Mouse (Mus musculus) stomach, embryonic 14.5 days (tissue): Measurements from ENCODE around the gene Gm9918. TPM values are rescaled to one million over a fixed set of nuclear protein-coding genes. Genes with fewer than 3 reads are reported as not detected.
A peak's percentile ranks its signal among the peaks of the same experiment; 100 is the strongest.

ENCODE experiments used
- ATAC-seq: fragments of 200-750 bp; cut with Nextera tagmentation; 2 replicates; pipeline ENCODE4 v1.8.0; 2017; ENCODE audit warnings: low read depth, moderate TSS enrichment; ENCODE audit not compliant: insufficient number of reproducible peaks, insufficient read depth, low FRiP score
- H3K27ac ChIP-seq: fragments of 300-500 bp; sonication (generic); 2 replicates; pipeline ENCODE4 v1.5.1; 2014; ENCODE audit warnings: mild to moderate bottlenecking, low read length, moderate library complexity, mixed read lengths
- H3K27me3 ChIP-seq: fragments of 300-500 bp; sonication (generic); 2 replicates; pipeline ENCODE4 v1.6.1; 2014; ENCODE audit warnings: low read length, control low read depth, mixed read lengths; ENCODE audit not compliant: control insufficient read depth, insufficient read depth
- H3K36me3 ChIP-seq: fragments of 300-500 bp; sonication (generic); 2 replicates; pipeline ENCODE4 v1.6.1; 2014; ENCODE audit warnings: mild to moderate bottlenecking, control low read depth, low read length, moderate library complexity, mixed read lengths; ENCODE audit not compliant: control insufficient read depth, insufficient read depth
- H3K4me1 ChIP-seq: fragments of 300-500 bp; sonication (generic); 2 replicates; pipeline ENCODE4 v1.6.1; 2014; ENCODE audit warnings: low read length, control low read depth, mixed read lengths; ENCODE audit not compliant: control insufficient read depth, insufficient read depth
- H3K4me2 ChIP-seq: fragments of 300-500 bp; sonication (generic); replicated peaks from 2 replicates; pipeline ENCODE4 v1.6.1; 2014; ENCODE audit warnings: low read depth, low read length, control low read depth
- H3K4me3 ChIP-seq: fragments of 300-500 bp; sonication (generic); 2 replicates; pipeline ENCODE4 v1.5.1; 2014; ENCODE audit warnings: low read depth, low read length, control low read depth
- H3K9ac ChIP-seq: fragments of 300-500 bp; sonication (generic); replicated peaks from 2 replicates; pipeline ENCODE4 v1.6.1; 2014; ENCODE audit warnings: low read depth, mild to moderate bottlenecking, control low read depth, low read length, moderate library complexity, mixed read lengths
- H3K9me3 ChIP-seq: fragments of 300-500 bp; sonication (generic); 2 replicates; pipeline ENCODE4 v1.6.1; 2016; ENCODE audit warnings: low read depth, low read length, control low read depth; ENCODE audit not compliant: control insufficient read depth
- WGBS: fragments of 180-500 bp; shearing (Covaris S2); extraction: QIAGEN DNeasy Blood & Tissue Kit; methylation state at CpG from one replicate; pipeline ENCODE4 v1.1.7; 2014; 5-methylcytosine and 5-hydroxymethylcytosine counted together
- polyA plus RNA-seq: library from polyadenylated mRNA; unstranded; fragments of >200 nt; fragmentation: Nextera tagmentation; extraction: Ambion mirVana; gene quantifications from 2 replicates; pipeline ENCODE4 v1.2.1, GENCODE M21; 2014

Gene Gm9918
- polyA plus RNA-seq, 1 experiment from 2014 or later = 0.36 TPM

- ATAC-seq = no peak
- peak overlapping the region; percentile 10; the same call in 1 of the 2 replicates for H3K4me3 ChIP-seq
Observed at GRCm38 (mm10) chr15:102248812-102249191, 21.6 kb upstream of the Gm9918 start.

GRCm38 (mm10) chr15:102249251-102249691 lies 21.1 kb upstream of the Gm9918 start:
- H3K4me3 ChIP-seq = peak overlapping the region; percentile 10; the same call in 1 of the 2 replicates
- no peaks in the 10 kb centered on the region for H3K9me3 ChIP-seq
- 2% methylated on average over 12 of the region's 13 CpGs for WGBS
- H3K4me1 ChIP-seq = peaks cover 35% of the 10 kb centered on the region
- H3K27ac ChIP-seq = peak overlapping the region; percentile 99
- H3K4me2 ChIP-seq = peak overlapping the region; percentile 64
- no peak overlapping the region; the same call in 1 of the 2 replicates for H3K9ac ChIP-seq
- ATAC-seq = no peak
- H3K36me3 ChIP-seq = peaks cover 5% of the 10 kb centered on the region; the same call in 1 of the 2 replicates
- no peaks in the 10 kb centered on the region for H3K27me3 ChIP-seq

More at GRCm38 (mm10) chr15:102248812-102249191, 21.6 kb upstream of the Gm9918 start:
- Histone ChIP-seq H3K36me3 (peaks cover 5% of the 10 kb centered on the region; the same call in 1 of the 2 replicates), H3K27me3 (no peaks in the 10 kb centered on the region), H3K27ac (peak overlapping the region; percentile 99), H3K9me3 (no peaks in the 10 kb centered on the region), H3K9ac (no peak overlapping the region), H3K4me1 (peaks cover 39% of the 10 kb centered on the region), H3K4me2 (peak overlapping the region; percentile 64)
- 10% methylated on average over 3 of the region's 3 CpGs for WGBS

- H3K9ac ChIP-seq = no peak overlapping the region
- peak overlapping the region; percentile 99 for H3K27ac ChIP-seq
- no peak for ATAC-seq
- H3K9me3 ChIP-seq = no peaks in the 10 kb centered on the region
- H3K4me1 ChIP-seq = peaks cover 29% of the 10 kb centered on the region
- H3K4me2 ChIP-seq = peak overlapping the region; percentile 64; the same call in 1 of the 2 replicates
- H3K27me3 ChIP-seq = no peaks in the 10 kb centered on the region
- peaks cover 5% of the 10 kb centered on the region; the same call in 1 of the 2 replicates for H3K36me3 ChIP-seq
- H3K4me3 ChIP-seq = no peak overlapping the region
- WGBS = 36% methylated on average over 9 of the region's 9 CpGs
Observed at GRCm38 (mm10) chr15:102249967-102250366, 20.4 kb upstream of the Gm9918 start.

GRCm38 (mm10) chr15:102250521-102250920 lies 19.8 kb upstream of the Gm9918 start:
- Histone ChIP-seq H3K27ac (peak overlapping the region; percentile 99; the same call in 1 of the 2 replicates), H3K9ac (no peak overlapping the region), H3K36me3 (peaks cover 5% of the 10 kb centered on the region; the same call in 1 of the 2 replicates), H3K4me1 (peaks cover 29% of the 10 kb centered on the region), H3K4me2 (no peak overlapping the region), H3K4me3 (no peak overlapping the region), H3K9me3 (no peaks in the 10 kb centered on the region), H3K27me3 (no peaks in the 10 kb centered on the region)
- ATAC-seq = no peak
- 58% methylated on average over 5 of the region's 5 CpGs for WGBS

GRCm38 (mm10) chr15:102255547-102256255 lies 14.7 kb upstream of the Gm9918 start:
- H3K9me3 ChIP-seq = no peaks in the 10 kb centered on the region
- no peaks in the 10 kb centered on the region for H3K27me3 ChIP-seq
- H3K27ac ChIP-seq = peak overlapping the region; percentile 83; the same call in 1 of the 2 replicates
- ATAC-seq = no peak
- peaks cover 31% of the 10 kb centered on the region for H3K4me1 ChIP-seq
- 47% methylated on average over 14 of the region's 14 CpGs for WGBS
- peak overlapping the region; percentile 17; the same call in 1 of the 2 replicates for H3K4me3 ChIP-seq
- H3K36me3 ChIP-seq = peaks cover 5% of the 10 kb centered on the region; the same call in 1 of the 2 replicates
- H3K4me2 ChIP-seq = peak overlapping the region; percentile 76
- no peak overlapping the region; the same call in 1 of the 2 replicates for H3K9ac ChIP-seq

GRCm38 (mm10) chr15:102256431-102257201 lies 13.7 kb upstream of the Gm9918 start:
- Histone ChIP-seq H3K4me1 (peaks cover 30% of the 10 kb centered on the region), H3K27ac (peak overlapping the region; percentile 83)
- 10% methylated on average over 22 of the region's 22 CpGs for WGBS

GRCm38 (mm10) chr15:102257202-102258075 lies 12.9 kb upstream of the Gm9918 start, which contains the start of gene Rarg:
Gene Rarg (minus strand): TSS chr15:102257517.
- Histone ChIP-seq H3K9ac (peak within 1 kb of the TSS; percentile 43), H3K4me2 (peak within 1 kb of the TSS; percentile 76), H3K27me3 (no peaks in the 10 kb centered on the region), H3K27ac (peak within 1 kb of the TSS; percentile 83), H3K4me3 (peak within 1 kb of the TSS; percentile 64), H3K4me1 (peaks cover 30% of the 10 kb centered on the region), H3K36me3 (peaks cover 3% of the 10 kb centered on the region; the same call in 1 of the 2 replicates), H3K9me3 (no peaks in the 10 kb centered on the region)
- peak; percentile 53; the same call in 1 of the 2 replicates for ATAC-seq
- WGBS = 3% methylated on average over 29 of the region's 46 CpGs

More at GRCm38 (mm10) chr15:102256431-102257201, 13.7 kb upstream of the Gm9918 start:
- Histone ChIP-seq H3K9ac (peak overlapping the region; percentile 43), H3K4me3 (peak overlapping the region; percentile 64), H3K9me3 (no peaks in the 10 kb centered on the region), H3K36me3 (peaks cover 5% of the 10 kb centered on the region; the same call in 1 of the 2 replicates), H3K27me3 (no peaks in the 10 kb centered on the region), H3K4me2 (peak overlapping the region; percentile 76)
- no peak for ATAC-seq
